Mouse (Mus musculus) small intestine, adult 2 months (tissue): Measurements from ENCODE around the gene Olfr190. TPM values are rescaled to one million over a fixed set of nuclear protein-coding genes. Genes with fewer than 3 reads are reported as not detected.
"Not testable (repeated sequence)": the region's sequence is repeated elsewhere in the genome, so short reads cannot be mapped to it uniquely, and the experiment has no call there.

Experiments
- H3K27ac ChIP-seq: fragments of 200-500 bp; 2 replicates; pipeline ENCODE4 v1.5.1; 2012; ENCODE audit warnings: low read depth, low read length, control low read depth, inconsistent platforms; ENCODE audit not compliant: insufficient read depth
- H3K27me3 ChIP-seq: fragments of 200-500 bp; 2 replicates; pipeline ENCODE4 v1.6.1; 2012; ENCODE audit warnings: mild to moderate bottlenecking, moderate library complexity, low read length, inconsistent platforms; ENCODE audit not compliant: control insufficient read depth, insufficient read depth
- H3K36me3 ChIP-seq: fragments of 200-500 bp; 2 replicates; pipeline ENCODE4 v1.6.1; 2012; ENCODE audit warnings: mild to moderate bottlenecking, low read length, control low read depth, inconsistent platforms; ENCODE audit not compliant: control insufficient read depth, insufficient read depth
- H3K4me1 ChIP-seq: fragments of 200-500 bp; 2 replicates; pipeline ENCODE4 v1.6.1; 2012; ENCODE audit warnings: low read length, inconsistent platforms, mixed read lengths; ENCODE audit not compliant: control insufficient read depth, insufficient read depth, insufficient read length
- H3K4me3 ChIP-seq: fragments of 200-500 bp; 2 replicates; pipeline ENCODE4 v1.5.1; 2012; ENCODE audit warnings: low read depth, mild to moderate bottlenecking, control low read depth, inconsistent platforms, low read length, moderate library complexity
- CTCF ChIP-seq: fragments of 200-500 bp; IDR thresholded peaks from 2 replicates; pipeline ENCODE4 v1.5.1; 2012; ENCODE audit warnings: low read depth, mild to moderate bottlenecking, control low read depth, inconsistent platforms, low read length, moderate library complexity, mixed read lengths; ENCODE audit not compliant: insufficient replicate concordance, insufficient read length; ENCODE audit errors: extremely low read depth
- POLR2A ChIP-seq: fragments of 200-500 bp; IDR thresholded peaks from 2 replicates; pipeline ENCODE4 v1.6.1; 2012; ENCODE audit warnings: low read depth, mild to moderate bottlenecking, control low read depth, inconsistent platforms, low read length, moderate library complexity
- WGBS: fragments of 180-500 bp; shearing (Covaris S2); methylation state at CpG from one replicate; pipeline ENCODE4 v1.1.7; 2018; 5-methylcytosine and 5-hydroxymethylcytosine counted together
- polyA plus RNA-seq: library from polyadenylated mRNA; depleted of rRNA; stranded (reverse); fragments of >200 nt; gene quantifications from 2 replicates; pipeline ENCODE4 v1.2.3, GENCODE M21; 2012; rRNA removed

The Olfr190 gene
- polyA plus RNA-seq = not detected in 2 replicates

- Histone ChIP-seq H3K4me1 (no peaks in the 10 kb centered on the region), H3K27me3 (no peaks in the 10 kb centered on the region), H3K27ac (no peak within 1 kb of the TSS), H3K4me3 (no peak within 1 kb of the TSS), H3K36me3 (no peaks in the 10 kb centered on the region)
- no peak for TF ChIP-seq CTCF
- TF ChIP-seq POLR2A = no peak
- 80% methylated on average over 5 of the region's 5 CpGs for WGBS
These were observed at the start of gene Olfr190 for GRCm38 (mm10) chr16:59077905-59078304. TSS of gene Olfr190 (minus strand) at chr16:59078005.

DNA sequence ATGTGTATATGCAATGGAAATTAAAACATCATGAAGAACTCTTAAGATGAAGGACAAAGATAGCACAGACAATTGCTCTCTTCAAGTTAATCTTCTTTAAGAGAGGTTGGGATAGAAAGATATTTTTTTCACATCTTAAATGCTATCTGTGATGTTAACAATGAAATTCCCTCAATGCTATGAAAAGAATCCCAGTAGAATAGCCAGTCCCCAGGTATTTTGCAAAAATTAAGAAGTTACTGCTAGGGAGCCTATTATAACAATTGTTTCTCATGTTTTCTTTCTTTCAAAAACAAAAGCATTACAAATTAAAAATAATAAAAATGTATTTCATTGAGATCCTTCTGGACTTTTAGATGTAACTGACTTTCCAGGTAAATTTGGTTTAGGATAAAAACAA lies 43.2 kb upstream of the Olfr190 start, which contains the start of gene Olfr194:
Gene Olfr194 (minus strand): TSS at position 101 of the 400 bp plus-strand sequence.
- Histone ChIP-seq H3K27ac (no peak within 1 kb of the TSS), H3K27me3 (no peaks in the 10 kb centered on the region), H3K4me3 (no peak within 1 kb of the TSS), H3K4me1 (no peaks in the 10 kb centered on the region), H3K36me3 (no peaks in the 10 kb centered on the region)
- no peak for TF ChIP-seq POLR2A
- TF ChIP-seq CTCF = no peak

DNA sequence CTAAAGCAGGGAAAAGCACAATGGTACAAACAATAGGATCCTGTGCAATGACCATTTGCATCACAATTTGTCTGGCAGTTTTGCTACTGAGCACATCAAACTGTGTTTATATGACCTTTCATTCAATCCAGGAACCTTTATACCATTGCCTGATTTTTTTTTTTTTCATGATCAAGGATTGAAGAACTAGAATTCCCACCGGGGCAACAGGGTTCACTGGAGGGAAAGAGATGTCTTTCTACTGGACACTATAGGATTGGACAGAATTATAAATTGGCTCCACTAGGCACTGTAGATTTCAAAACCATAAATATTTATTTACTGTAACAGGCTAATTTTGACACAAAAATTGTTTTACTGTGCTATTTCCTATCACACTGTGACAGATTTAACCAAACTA lies 34.0 kb upstream of the Olfr190 start, which contains the start of gene Olfr193:
Gene Olfr193 (minus strand): TSS at position 101 of the 400 bp plus-strand sequence.
- Histone ChIP-seq H3K4me3 (no peak within 1 kb of the TSS), H3K36me3 (no peaks in the 10 kb centered on the region), H3K27ac (no peak within 1 kb of the TSS), H3K4me1 (no peaks in the 10 kb centered on the region), H3K27me3 (no peaks in the 10 kb centered on the region)
- TF ChIP-seq POLR2A = no peak
- TF ChIP-seq CTCF = no peak
- 87% methylated on average over 1 of the region's 1 CpGs for WGBS

GRCm38 (mm10) chr16:59108522-59108921 lies 30.7 kb upstream of the Olfr190 start:
- H3K4me1 ChIP-seq, H3K27ac ChIP-seq, H3K27me3 ChIP-seq, H3K36me3 ChIP-seq, H3K4me3 ChIP-seq: not testable (repeated sequence)
- 42% methylated on average over 5 of the region's 5 CpGs for WGBS

GRCm38 (mm10) chr16:59105312-59105711 lies 27.5 kb upstream of the Olfr190 start:
- TF ChIP-seq POLR2A (no peak), CTCF (no peak)
- Histone ChIP-seq H3K4me3 (no peak overlapping the region), H3K36me3 (no peaks in the 10 kb centered on the region), H3K4me1 (no peaks in the 10 kb centered on the region), H3K27ac (no peak overlapping the region), H3K27me3 (no peaks in the 10 kb centered on the region)
- WGBS = 84% methylated on average over 2 of the region's 2 CpGs

DNA sequence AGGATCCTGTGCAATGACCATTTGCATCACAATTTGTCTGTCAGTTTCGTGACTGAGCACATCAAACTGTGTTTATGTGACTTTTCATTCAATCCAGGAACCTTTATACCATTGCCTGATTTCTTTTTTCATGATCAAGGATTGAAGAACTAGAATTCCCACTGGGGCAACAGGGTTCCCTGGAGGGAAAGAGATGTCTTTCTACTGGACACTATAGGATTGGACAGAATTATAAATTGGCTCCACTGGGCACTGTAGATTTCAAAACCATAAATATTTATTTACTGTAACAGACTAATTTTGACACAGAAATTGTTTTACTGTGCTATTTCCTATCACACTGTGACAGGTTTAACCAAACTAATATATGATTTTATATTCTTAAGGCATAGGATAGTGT lies 11.9 kb upstream of the Olfr190 start, which contains the start of gene Olfr191:
Gene Olfr191 (minus strand): TSS at position 101 of the 400 bp plus-strand sequence.
- WGBS = 48% methylated on average over 1 of the region's 1 CpGs
- not testable (repeated sequence) for H3K27me3 ChIP-seq, H3K36me3 ChIP-seq, H3K27ac ChIP-seq, H3K4me1 ChIP-seq, H3K4me3 ChIP-seq

- H3K4me3 ChIP-seq, H3K4me1 ChIP-seq, H3K27ac ChIP-seq, H3K36me3 ChIP-seq, H3K27me3 ChIP-seq: not testable (repeated sequence)
- 76% methylated on average over 2 of the region's 2 CpGs for WGBS
These were observed 3.3 kb upstream of the Olfr190 start for GRCm38 (mm10) chr16:59081113-59081512.

- WGBS = 48% methylated on average over 1 of the region's 1 CpGs
- TF ChIP-seq POLR2A = no peak
- no peak for TF ChIP-seq CTCF
- H3K4me3 ChIP-seq = no peak overlapping the region
These were observed 4.3 kb downstream of the Olfr190 start for GRCm38 (mm10) chr16:59073520-59073919.

More at GRCm38 (mm10) chr16:59073520-59073919, 4.3 kb downstream of the Olfr190 start:
- H3K4me1 ChIP-seq = no peaks in the 10 kb centered on the region
- no peak overlapping the region for H3K27ac ChIP-seq
- H3K27me3 ChIP-seq = no peaks in the 10 kb centered on the region
- no peaks in the 10 kb centered on the region for H3K36me3 ChIP-seq
